Mouse (Mus musculus) hindbrain, embryonic 12.5 days (tissue): ENCODE measurements at regions not wholly inside any gene's neighbourhood (a gene's known extent, or its start where the extent isn't known, plus 50 kb on each side); places are given as distances from the start of the nearest gene placed in this dataset.

Experiments used
- ATAC-seq: fragments of 200-750 bp; cut with Nextera tagmentation; 2 replicates; pipeline ENCODE4 v1.8.0; 2017; ENCODE audit warnings: moderate TSS enrichment; ENCODE audit not compliant: low FRiP score
- H3K27ac ChIP-seq: fragments of 300-500 bp; sonication (generic); 2 replicates; pipeline ENCODE4 v1.5.1; 2016; ENCODE audit warnings: mild to moderate bottlenecking
- H3K27me3 ChIP-seq: fragments of 300-500 bp; sonication (generic); 2 replicates; pipeline ENCODE4 v1.6.1; 2016; ENCODE audit warnings: mild to moderate bottlenecking
- H3K36me3 ChIP-seq: fragments of 300-500 bp; sonication (generic); 2 replicates; pipeline ENCODE4 v1.6.1; 2016; ENCODE audit warnings: mild to moderate bottlenecking
- H3K4me1 ChIP-seq: fragments of 300-500 bp; sonication (generic); 2 replicates; pipeline ENCODE4 v1.6.1; 2016
- H3K4me2 ChIP-seq: fragments of 300-500 bp; sonication (generic); replicated peaks from 2 replicates; pipeline ENCODE4 v1.6.1; 2016; ENCODE audit warnings: mild to moderate bottlenecking
- H3K4me3 ChIP-seq: fragments of 300-500 bp; sonication (generic); 2 replicates; pipeline ENCODE4 v1.5.1; 2016; ENCODE audit warnings: mild to moderate bottlenecking
- H3K9ac ChIP-seq: fragments of 300-500 bp; sonication (generic); 2 replicates; pipeline ENCODE4 v1.6.1; 2016; ENCODE audit warnings: mild to moderate bottlenecking, moderate library complexity
- H3K9me3 ChIP-seq: fragments of 300-500 bp; sonication (generic); replicated peaks from 2 replicates; pipeline ENCODE4 v1.6.1; 2016; ENCODE audit warnings: mild to moderate bottlenecking
- WGBS: fragments of 180-500 bp; shearing (Covaris S2); methylation state at CpG from one replicate; pipeline ENCODE4 v1.1.7; 2016; 5-methylcytosine and 5-hydroxymethylcytosine counted together

DNA sequence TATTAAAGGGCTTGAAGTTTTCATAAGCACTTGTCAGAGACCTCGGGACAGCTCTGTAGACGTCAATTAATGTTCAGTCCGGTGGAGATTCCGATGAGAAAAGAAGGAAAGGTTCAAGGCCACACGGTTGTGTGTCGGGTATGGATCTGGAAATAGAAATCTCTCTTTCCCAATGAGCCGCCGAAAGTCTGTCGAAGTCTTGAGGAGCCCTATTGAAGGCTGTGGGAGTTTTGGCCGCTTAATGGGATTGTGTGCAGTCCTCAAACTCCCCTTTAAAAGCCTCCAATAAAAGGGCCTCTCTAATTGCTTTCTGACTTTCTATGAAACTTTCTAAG, 92.0 kb upstream of the Dio3 start:
- no peak overlapping the region for H3K4me3 ChIP-seq
- H3K27ac ChIP-seq = peak overlapping the region; percentile 70; the same call in 1 of the 2 replicates
- H3K9ac ChIP-seq = no peak overlapping the region
- H3K36me3 ChIP-seq = no peaks in the 10 kb centered on the region
- no peaks in the 10 kb centered on the region for H3K9me3 ChIP-seq
- no peak overlapping the region for H3K4me2 ChIP-seq
- ATAC-seq = peak; percentile 5; the same call in 1 of the 2 replicates
- peaks cover 29% of the 10 kb centered on the region for H3K4me1 ChIP-seq
- 2% methylated on average over 10 of the region's 10 CpGs for WGBS
- H3K27me3 ChIP-seq = peaks cover 60% of the 10 kb centered on the region

DNA sequence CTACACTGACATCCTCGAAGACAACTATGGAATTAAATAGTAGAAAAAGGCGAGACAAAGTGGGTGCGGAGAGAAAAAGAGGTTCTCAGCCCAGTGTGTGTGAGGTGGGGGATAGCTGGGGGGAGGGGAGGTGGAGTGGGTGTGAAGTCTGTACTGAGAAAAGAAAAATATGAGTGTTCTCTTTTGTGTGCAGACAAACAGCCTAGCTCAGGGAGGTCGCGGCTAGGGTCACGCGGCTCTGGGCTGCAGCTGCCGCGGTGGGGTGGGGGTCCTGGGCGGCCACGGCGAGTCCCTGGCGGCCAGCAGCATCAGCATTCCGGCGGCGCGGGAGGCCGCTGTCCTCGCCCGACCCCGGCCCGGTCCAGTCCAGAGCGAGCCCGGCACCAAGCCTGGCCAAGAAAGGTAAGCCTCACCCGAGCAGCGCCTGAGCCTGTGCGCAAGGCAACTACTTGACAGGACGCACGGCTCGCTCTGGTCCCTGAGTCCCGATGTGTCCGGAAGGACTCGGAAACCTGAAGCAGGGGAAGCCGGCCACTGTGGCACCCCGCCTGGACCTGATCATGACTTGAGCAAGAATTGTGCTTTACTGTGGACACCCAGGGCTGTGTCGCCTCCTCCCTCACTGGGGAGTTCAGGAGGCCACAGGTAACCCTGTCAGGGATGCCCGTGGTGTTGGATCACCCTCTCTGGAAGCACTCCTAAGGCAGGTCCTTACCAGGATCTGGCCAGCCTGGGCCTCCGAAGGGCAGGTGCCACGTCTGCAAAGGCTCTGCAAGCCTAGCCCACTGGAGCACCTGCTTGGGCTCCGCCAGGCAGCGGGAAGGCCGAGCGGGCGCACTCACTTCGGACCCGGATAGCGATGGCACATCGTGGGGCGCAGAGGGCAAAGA, 91.4 kb upstream of the Dio3 start:
- WGBS = under 1% methylated on average over 49 of the region's 49 CpGs
- peak overlapping the region; percentile 70 for H3K27ac ChIP-seq
- no peaks in the 10 kb centered on the region for H3K36me3 ChIP-seq
- ATAC-seq = peak; percentile 55
- H3K27me3 ChIP-seq = peaks cover 64% of the 10 kb centered on the region
- H3K4me2 ChIP-seq = peak overlapping the region; percentile 54
- H3K9ac ChIP-seq = peak overlapping the region; percentile 47
- H3K4me1 ChIP-seq = peaks cover 29% of the 10 kb centered on the region
- no peaks in the 10 kb centered on the region for H3K9me3 ChIP-seq
- H3K4me3 ChIP-seq = peak overlapping the region; percentile 31

DNA sequence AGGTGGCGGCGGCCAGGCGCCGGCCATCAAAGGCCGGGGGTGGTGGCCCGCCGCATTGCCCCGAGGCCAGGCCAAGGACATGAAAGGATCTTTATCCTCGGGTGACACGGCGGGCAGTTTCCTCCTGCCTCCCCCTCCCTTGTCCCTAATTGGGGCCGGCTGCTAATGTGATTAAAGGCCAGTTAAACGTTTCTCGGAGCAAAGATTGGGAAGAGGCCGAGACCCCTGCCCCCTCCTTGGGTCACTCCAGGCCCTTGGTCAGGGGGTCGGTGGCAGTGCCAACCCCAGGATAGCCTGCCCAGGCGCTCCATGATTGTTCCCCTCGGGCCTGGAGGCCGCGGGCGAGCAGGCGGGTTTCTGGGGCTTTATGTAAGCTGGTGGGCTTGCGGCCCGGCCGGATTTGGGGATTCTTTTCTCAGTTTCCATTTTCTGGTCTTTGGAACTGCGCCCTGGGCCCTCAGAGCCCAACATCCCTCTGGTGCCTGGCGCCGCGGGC, 90.7 kb upstream of the Dio3 start:
- Histone ChIP-seq H3K27me3 (peaks cover 62% of the 10 kb centered on the region), H3K4me1 (peaks cover 29% of the 10 kb centered on the region), H3K9ac (peak overlapping the region; percentile 47), H3K9me3 (no peaks in the 10 kb centered on the region), H3K4me2 (peak overlapping the region; percentile 54), H3K27ac (peak overlapping the region; percentile 70), H3K36me3 (no peaks in the 10 kb centered on the region), H3K4me3 (peak overlapping the region; percentile 31)
- WGBS = 2% methylated on average over 29 of the region's 29 CpGs
- ATAC-seq = no peak; the same call in 1 of the 2 replicates

DNA sequence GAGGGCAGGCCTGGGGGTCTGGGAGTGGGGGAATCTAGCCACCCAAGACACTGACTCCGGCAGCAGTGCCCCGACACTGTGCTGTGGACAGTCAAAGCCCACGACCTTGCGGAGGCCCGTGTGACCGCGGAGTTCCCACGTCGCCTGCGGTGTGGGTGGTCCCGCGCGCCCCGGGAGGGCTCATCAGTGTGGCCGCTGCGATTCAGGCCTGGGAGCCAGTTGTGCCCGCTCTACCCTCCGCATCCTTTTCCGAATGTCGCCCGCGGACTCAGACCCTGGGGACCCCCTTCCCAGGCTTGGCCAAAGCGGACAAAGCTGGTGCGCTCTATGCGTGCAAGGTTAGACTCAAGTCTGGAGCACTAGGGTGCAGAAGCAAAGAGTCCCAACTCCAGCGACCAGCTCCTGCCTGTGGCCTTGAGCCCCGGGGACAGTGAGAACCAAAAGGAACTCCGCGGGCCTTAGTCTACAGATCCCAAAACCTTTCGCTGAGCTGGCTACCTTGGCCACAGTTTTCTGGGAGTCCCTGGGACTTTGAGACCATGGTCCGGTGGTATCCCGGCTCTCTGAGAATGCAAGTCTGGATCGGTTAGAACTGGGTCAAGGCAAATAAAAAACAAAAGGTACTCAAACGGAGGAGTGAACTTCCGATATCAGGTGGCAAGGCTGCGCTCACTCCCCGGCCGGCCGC, 90.1 kb upstream of the Dio3 start:
- no peaks in the 10 kb centered on the region for H3K9me3 ChIP-seq
- H3K4me2 ChIP-seq = peak overlapping the region; percentile 54
- no peak for ATAC-seq
- no peaks in the 10 kb centered on the region for H3K36me3 ChIP-seq
- peaks cover 25% of the 10 kb centered on the region for H3K4me1 ChIP-seq
- H3K27me3 ChIP-seq = peaks cover 62% of the 10 kb centered on the region
- peak overlapping the region; percentile 70 for H3K27ac ChIP-seq
- under 1% methylated on average over 39 of the region's 39 CpGs for WGBS
- H3K9ac ChIP-seq = peak overlapping the region; percentile 47
- peak overlapping the region; percentile 31 for H3K4me3 ChIP-seq

DNA sequence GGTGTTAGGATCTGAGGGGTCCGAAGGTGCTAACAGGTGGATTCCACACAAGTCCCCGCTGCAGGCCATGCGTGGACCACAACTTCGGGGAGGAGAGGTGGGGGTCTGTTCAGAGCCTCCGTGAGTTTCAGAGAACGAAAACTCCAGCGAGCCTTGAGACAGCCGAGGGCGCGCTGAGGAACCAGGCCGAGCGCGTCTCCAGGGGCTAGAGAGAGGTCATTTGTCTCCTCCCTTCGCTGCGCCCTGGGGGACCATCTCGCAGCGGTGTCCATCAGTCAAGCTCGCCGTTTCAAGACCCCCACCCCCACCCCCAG, 89.6 kb upstream of the Dio3 start:
- Histone ChIP-seq H3K36me3 (no peaks in the 10 kb centered on the region), H3K4me2 (peak overlapping the region; percentile 54), H3K27me3 (peaks cover 61% of the 10 kb centered on the region), H3K9ac (peak overlapping the region; percentile 47), H3K4me3 (peak overlapping the region; percentile 31), H3K27ac (peak overlapping the region; percentile 70; the same call in 1 of the 2 replicates), H3K9me3 (no peaks in the 10 kb centered on the region), H3K4me1 (peaks cover 25% of the 10 kb centered on the region)
- under 1% methylated on average over 19 of the region's 19 CpGs for WGBS
- no peak for ATAC-seq

- 61% methylated on average over 8 of the region's 8 CpGs for WGBS
- Histone ChIP-seq H3K36me3 (no peaks in the 10 kb centered on the region), H3K9ac (no peak overlapping the region), H3K4me2 (no peak overlapping the region), H3K9me3 (no peaks in the 10 kb centered on the region), H3K27me3 (peaks cover 46% of the 10 kb centered on the region), H3K4me1 (peaks cover 23% of the 10 kb centered on the region), H3K4me3 (no peak overlapping the region), H3K27ac (no peak overlapping the region)
- no peak for ATAC-seq
These were observed 86.7 kb upstream of the Dio3 start for GRCm38 (mm10) chr12:110192186-110192585.

- no peaks in the 10 kb centered on the region for H3K4me1 ChIP-seq
- H3K9me3 ChIP-seq = no peaks in the 10 kb centered on the region
- WGBS = 77% methylated on average over 3 of the region's 3 CpGs
- no peak overlapping the region for H3K9ac ChIP-seq
- no peaks in the 10 kb centered on the region for H3K36me3 ChIP-seq
- no peak overlapping the region for H3K4me3 ChIP-seq
- no peak overlapping the region for H3K27ac ChIP-seq
- peaks cover 6% of the 10 kb centered on the region; the same call in 1 of the 2 replicates for H3K27me3 ChIP-seq
- H3K4me2 ChIP-seq = no peak overlapping the region
- no peak for ATAC-seq
These were observed 81.5 kb upstream of the Dio3 start for GRCm38 (mm10) chr12:110197366-110197765.

GRCm38 (mm10) chr12:110200471-110200870, 78.4 kb upstream of the Dio3 start:
- Histone ChIP-seq H3K9ac (no peak overlapping the region), H3K9me3 (no peaks in the 10 kb centered on the region), H3K27ac (no peak overlapping the region), H3K4me3 (no peak overlapping the region), H3K36me3 (no peaks in the 10 kb centered on the region), H3K4me2 (no peak overlapping the region), H3K27me3 (no peaks in the 10 kb centered on the region; the same call in 1 of the 2 replicates), H3K4me1 (no peaks in the 10 kb centered on the region)
- 93% methylated on average over 7 of the region's 7 CpGs for WGBS
- no peak for ATAC-seq

- Histone ChIP-seq H3K27me3 (no peaks in the 10 kb centered on the region; the same call in 1 of the 2 replicates), H3K36me3 (no peaks in the 10 kb centered on the region), H3K27ac (no peak overlapping the region), H3K4me3 (no peak overlapping the region), H3K4me2 (no peak overlapping the region), H3K9ac (no peak overlapping the region), H3K9me3 (no peaks in the 10 kb centered on the region), H3K4me1 (no peaks in the 10 kb centered on the region)
- ATAC-seq = no peak
- 91% methylated on average over 4 of the region's 4 CpGs for WGBS
These were observed 78.0 kb upstream of the Dio3 start for GRCm38 (mm10) chr12:110200887-110201286.

- Histone ChIP-seq H3K27ac (no peak overlapping the region), H3K9ac (no peak overlapping the region), H3K36me3 (no peaks in the 10 kb centered on the region), H3K4me2 (no peak overlapping the region), H3K4me1 (peaks cover 12% of the 10 kb centered on the region), H3K9me3 (no peaks in the 10 kb centered on the region), H3K27me3 (peaks cover 4% of the 10 kb centered on the region), H3K4me3 (no peak overlapping the region)
- 80% methylated on average over 13 of the region's 13 CpGs for WGBS
- ATAC-seq = no peak
These were observed 75.4 kb upstream of the Dio3 start for GRCm38 (mm10) chr12:110203271-110204014.

DNA sequence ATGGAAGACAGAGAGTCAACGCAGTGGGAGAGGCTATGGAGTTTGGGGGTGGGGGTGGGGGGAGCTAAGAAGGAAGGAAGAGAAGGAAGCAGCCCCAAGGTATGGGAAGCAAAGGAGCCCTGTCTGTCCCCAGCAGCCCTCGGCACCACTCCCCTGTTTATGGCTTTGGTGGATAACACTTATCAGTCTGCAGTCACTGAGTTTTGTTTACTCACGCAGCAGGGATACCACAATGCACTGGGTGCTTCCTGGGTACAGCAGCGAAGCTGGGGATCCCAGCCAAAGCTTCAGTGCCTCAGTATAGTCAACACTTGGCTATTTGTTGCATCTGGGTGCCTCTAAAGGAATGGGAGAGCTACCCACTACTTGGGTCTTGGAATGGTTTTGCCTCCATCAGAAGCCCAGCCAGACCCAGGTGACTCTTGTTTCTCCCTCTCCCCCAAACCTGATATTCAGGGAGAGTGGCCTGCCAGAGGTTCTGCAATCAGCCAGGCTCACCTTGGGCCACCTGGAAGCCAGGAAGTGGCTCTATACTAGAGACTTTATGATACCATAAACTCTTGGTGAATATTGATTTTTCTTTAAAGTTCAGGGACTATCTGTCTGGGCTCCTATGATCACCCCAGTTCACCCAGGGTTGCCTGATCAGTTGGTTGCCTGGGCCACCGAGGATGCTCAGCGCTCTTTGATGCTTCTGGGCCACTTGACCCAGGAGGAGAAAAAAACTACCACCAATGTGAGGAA, 74.5 kb upstream of the Dio3 start:
- H3K9ac ChIP-seq = no peak overlapping the region
- peaks cover 5% of the 10 kb centered on the region for H3K27me3 ChIP-seq
- H3K4me3 ChIP-seq = no peak overlapping the region
- no peaks in the 10 kb centered on the region for H3K36me3 ChIP-seq
- 75% methylated on average over 6 of the region's 6 CpGs for WGBS
- no peaks in the 10 kb centered on the region for H3K9me3 ChIP-seq
- peaks cover 12% of the 10 kb centered on the region for H3K4me1 ChIP-seq
- H3K4me2 ChIP-seq = no peak overlapping the region
- ATAC-seq = no peak
- H3K27ac ChIP-seq = no peak overlapping the region
